Mouse (Mus musculus) B cell, adult 2 months (primary cell): ENCODE measurements around the gene Asb16.
A peak's percentile ranks its signal among the peaks of the same experiment; 100 is the strongest.

Source experiments
- DNase-seq, 2 experiments: peaks; one replicate each; pipeline ENCODE4 v3.0.0; 2022

Asb16 gene

DNA sequence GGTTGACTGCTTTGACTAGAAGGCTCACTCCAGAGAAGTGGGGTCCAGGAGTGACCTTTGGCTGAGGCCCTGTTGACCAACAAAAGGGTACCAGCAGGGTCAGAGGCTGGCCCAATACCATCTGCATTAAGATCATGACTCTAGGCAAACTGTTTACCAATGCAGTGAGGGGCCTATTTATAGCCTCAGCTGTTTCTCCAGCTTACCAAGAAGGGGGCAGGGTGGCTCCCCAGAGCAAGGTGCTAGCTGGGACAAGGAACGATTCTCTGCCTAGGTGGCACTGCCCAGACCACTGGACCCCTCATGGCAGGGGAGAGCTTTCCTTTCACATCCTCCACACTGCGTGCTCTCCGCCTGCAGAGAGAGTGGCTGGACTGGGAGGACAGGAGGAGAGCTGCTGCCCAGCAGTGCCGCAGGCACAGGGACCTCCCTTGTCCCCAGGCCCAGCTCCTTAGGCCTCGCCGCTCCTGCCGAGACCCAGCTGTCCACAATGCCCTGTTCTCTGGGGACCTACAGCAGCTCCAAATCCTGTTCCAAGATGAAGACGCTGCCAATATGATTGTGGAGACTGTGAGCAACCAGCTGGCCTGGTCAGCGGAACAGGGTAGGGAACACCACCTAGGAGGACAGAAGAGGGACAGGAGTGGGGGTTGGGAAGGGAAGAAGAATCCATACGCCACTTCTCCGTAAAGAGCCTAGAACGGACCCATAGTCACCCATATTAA, at the start of gene Asb16:
Asb16 (plus strand) TSS at position 224 of the 725 bp plus-strand sequence.
- DNase-seq = no peak

DNA sequence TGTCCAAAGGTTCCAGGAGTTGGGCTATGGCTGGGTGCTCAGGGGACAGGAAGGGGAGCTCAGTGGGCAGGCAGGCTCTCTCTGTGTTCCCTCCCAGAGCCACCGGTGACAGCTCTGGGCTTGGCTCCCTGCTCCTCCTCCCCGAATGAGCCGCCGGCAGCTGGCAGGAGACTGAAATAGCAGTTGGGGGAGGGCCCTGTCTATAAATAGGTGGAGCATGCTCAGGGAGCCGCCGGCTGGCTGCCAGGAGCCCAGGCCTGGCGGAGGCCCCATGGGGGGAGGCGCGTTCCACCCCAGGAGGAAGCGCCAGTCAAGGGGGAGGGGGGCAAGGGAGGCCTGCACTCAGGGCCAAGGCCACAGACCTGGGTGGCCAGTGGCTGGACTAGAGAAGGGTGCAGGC, 49.8 kb upstream of the Asb16 start:
- peak; percentile 56 to 60 for DNase-seq

DNA sequence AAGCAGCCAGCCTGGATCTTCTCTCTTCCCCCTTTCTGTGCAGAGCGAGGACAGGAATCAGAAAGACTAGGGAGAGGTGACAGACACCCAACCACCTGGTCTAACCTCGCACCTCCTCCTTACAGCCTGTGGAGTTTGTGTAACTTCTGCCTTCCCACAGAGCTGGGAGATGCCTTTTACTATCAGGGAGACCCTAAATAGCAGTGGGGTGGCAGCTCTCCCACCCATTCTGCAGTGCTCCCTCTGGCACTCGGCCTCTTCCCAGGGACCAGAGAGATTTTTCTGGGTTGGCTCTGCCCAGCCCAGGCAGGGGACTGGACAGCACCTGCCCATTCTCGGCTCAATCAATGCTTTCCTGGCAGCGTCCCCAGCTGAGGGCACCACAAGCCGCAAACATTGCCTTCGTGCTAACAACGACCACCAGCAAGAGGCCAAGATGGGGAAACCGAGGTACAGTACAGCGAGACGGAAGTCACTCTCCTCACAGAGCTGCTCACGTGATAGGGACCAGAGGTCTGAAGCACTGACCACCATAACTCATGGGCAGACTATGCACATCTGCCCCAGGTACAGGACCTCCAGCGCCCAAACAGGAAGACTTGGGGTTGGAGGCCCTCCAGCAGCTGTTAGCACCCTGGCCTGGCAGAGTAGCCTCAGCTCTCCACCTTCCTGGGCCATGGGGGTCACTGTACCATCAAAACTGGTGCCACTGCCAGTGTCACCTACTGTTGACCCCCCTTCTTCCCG, 49.1 kb upstream of the Asb16 start:
- no peak for DNase-seq

DNA sequence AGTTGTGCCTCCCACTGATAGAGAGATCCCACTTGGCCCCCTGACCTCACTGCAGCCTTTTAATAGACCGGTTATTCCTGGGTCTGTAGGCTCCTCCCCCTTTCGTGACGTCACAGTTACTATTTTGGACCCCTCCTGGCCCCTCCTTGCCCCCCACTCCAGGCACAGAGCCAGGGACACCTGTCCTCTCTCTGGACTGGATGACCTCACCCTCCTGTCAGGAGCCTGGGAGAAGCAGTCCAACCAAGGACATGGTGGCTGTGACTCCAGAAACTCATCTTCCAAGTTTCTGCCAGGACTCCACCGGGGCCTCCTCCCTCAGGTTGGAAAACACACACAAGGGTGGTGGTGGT, 48.6 kb upstream of the Asb16 start:
- peak; percentile 22 to 32 for DNase-seq

DNA sequence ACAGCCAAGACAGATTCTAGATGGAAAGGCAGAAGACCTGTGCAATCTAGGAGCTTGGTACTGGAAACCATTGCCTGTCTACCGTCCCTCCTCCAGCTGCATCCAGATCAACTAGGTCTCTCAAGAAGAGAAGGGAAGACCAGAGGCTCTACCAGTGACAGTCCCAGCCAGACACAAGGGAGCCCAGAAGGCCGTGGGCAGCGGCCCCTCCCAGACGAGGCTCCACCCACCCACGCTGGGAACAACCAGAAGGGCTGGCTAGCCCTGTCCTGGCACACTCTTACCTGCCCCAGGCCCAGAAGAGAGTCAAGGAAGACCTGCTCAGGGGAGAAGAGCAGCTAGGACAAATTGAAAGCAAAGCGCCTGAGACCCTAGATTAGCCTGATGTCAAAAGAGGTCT, 48.1 kb upstream of the Asb16 start:
- DNase-seq = no peak

DNA sequence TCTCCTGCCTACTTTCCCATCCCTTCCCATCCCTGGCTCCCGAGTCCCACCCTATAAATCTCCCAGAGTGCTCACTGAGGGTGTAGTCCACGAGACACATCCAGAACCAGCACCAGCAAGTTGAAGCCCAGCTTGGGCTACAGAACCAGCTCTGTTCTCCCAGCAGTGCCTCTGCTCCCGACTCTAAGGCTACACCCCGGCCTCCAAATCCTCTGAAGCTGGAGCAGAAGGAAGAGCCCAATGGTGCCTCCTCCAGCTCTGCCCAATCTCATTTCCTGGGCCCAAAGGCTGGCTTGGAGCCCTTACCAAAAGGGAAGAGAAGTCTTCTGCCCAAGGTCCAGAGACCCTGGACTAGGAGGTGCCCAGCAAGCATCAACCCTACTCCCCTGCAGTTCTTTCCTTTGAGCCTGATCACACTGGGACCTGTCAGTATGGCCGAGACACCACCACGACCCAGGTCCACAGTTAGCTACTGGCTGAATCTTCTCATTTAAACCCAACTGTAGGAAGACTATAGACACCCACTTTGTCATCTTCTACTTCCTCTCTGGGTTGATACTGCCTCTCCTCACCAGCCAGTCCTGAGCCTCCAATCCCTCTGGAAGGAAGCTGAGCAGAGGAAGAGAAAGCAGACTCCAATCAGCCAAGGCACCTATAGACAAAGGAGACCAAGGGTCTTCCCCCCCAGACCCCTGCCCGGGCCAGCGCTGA, 47.1 kb upstream of the Asb16 start:
- DNase-seq = no peak

DNA sequence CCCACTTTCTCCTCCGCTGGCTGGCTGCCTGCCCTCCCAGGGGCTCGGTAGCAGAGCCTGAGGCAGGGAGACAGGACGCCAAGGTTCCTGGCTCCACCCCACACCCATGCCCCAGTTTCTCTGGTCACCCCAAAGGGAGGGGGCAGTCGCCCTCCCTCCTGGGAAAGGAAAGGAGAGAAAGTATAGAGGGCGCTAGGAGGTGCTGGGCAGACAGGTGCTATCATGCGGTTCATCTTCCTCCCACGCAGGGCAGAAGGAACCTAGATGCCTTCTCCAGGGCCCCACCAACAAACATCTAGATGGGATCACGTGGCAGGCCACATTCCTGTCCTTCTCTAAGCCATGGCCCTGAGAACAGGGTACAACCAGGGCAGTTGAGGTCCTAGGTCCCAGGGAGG, 46.6 kb upstream of the Asb16 start:
- no peak for DNase-seq

DNA sequence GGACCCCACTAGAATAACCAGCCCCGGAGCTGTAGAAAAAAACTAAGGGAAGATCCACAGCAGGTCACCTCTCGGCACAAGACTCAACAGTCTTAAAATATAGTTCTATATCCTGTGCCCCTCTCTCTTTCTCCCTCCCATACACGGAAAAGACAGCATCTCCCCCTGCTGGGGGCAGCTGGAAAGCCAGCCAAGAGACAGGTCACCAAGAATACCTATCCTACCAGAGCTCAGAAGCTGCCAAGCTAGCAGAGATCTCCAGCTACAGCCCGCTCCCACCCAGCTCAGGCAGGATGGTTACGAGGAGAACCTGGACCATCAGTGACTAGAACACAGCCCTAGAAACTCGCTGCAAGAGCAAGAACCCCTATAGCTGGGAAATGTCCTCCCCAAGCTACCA, 45.4 kb upstream of the Asb16 start:
- DNase-seq = peak; percentile 79 to 81

DNA sequence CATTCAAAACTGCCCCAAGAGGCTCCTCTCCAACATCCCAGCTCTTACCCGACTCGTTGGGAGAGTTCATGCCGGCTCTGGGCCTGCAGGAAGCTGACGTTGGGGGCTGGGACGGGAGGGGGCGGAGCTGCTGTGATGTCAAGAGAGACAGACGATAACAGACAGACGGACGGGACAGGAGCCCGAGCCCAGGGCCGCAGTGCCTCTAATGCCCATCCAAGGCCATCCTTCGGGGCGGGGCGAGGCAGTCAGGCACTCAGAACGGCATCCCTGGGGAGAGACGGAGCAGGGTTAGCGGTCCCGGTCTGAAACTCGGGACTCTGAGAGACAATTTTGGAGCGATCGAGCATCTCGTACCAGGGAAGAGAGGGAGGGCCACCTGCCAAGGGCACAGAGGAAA, 43.9 kb upstream of the Asb16 start:
- no peak for DNase-seq

DNA sequence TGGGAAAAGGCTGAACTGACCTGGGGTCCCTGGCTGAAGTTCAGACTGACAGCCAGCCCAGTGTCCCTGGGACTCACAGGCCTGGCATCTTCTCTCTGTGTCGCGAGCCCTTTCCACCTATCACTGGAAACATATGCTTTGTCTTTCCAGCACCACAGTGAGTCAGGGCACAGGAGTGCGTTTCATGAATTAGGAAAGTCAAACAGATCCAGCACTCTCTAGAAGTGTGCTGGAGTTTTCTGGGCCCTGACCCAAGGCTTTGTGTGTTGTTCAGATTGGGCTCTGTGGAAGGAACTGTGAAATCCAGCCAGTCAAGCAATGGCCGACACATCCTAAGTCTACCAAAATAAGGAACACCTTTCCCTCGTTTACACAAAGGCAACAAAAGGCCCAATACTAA, 43.3 kb upstream of the Asb16 start:
- DNase-seq = no peak

DNA sequence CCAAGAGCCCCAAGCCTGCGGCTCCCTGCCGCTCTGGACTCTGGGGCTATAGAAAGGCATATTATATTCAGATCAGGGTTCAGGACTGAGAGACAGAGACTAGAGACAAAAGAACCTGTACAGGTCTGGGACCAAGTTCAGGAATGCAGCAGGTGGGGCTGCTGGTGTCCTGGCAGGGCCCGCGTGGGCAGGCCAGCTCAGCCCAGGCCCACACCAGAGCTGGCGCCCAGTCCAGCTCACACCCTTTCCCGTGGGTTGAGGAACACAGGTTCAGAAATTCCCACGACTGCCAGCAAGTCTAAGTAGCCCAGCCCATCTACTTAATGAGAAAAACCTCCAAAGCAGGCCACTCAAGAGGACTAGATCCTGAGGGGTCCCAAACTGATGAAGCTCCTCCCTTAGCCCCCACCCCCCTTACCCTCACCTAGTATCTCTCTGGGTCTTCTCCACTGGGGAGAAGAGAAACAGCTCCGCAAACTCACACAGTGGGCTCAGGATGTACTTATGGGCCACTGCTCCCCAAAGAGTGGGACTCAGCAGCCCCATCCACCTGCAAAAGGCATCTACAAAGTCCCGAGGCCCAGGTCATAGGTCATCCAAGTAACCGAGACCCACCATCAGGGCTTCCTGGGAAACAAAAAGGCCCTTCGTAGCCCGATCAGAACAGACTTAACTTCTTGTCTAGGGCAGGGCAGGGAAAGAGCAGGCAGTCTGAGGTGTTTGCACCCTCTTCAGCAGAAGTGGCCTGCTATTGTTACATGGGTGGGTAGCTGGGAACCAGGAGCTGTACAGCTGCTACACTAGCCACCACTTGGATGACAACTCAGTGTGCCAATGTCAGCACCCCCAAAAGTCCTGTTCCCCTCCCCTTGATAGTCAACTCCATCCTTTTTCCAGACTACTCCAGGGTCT, 42.2 kb upstream of the Asb16 start:
- DNase-seq = no peak

DNA sequence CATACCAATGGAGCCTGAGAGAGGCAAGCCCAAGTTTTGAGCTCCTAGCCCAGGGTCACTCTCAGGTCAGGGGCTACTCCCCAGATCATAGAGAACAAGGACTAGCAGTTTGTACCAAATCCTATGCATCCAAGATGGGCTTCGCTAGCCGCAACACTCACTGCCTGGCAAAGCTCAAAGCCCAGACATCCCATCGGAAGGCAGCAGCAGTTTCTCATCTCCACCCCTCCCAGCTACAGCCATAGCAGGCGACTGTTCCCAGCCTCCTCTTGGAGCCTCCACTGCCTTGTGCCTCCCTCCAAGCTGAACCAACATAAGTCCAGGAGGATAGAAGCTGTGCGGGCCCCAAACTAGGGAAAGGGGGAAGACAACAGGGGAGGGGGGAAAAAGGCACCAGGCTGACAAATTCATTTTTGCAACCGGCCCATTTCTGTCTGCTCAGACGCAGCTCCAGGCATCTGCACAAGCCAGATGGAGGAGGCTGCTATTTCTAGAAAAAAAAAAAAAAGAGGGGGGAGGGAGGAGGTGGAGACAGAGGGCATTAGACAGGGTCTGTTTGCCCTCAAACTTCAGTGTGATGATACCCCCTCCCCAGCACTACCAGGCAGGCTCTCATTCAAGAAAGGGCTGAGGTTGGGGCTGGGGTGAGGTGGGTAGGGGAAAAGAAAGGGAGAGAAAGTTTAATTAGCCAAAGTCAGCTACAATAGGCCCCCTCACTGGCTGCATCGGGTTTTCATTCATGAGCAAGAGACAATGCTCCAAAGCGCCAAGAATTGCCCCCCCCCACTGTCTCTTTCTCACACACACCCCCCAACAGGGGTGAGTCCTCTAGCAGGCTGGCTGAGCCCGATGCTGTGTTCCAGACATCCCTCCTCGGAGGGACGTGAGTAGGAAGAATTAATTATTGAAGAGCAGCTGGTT, 41.0 kb upstream of the Asb16 start:
- no peak for DNase-seq

DNA sequence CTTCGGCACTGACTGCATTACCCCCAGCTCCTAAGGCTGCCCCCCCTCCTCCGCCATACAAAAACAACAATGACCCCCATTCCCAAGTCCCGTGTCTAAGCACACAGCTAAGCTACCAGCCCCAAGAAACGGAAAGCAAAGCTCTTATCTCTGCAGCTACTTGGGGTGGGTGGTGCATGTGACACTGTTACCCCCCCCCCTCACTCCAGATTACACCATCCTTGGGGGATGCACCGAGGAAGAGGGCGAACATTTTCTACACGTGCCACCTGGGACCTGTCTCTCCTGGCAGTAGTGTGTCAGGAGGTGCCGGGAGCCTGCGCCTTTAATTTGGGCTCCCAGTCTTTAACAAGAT, 40.4 kb upstream of the Asb16 start:
- DNase-seq = no peak

DNA sequence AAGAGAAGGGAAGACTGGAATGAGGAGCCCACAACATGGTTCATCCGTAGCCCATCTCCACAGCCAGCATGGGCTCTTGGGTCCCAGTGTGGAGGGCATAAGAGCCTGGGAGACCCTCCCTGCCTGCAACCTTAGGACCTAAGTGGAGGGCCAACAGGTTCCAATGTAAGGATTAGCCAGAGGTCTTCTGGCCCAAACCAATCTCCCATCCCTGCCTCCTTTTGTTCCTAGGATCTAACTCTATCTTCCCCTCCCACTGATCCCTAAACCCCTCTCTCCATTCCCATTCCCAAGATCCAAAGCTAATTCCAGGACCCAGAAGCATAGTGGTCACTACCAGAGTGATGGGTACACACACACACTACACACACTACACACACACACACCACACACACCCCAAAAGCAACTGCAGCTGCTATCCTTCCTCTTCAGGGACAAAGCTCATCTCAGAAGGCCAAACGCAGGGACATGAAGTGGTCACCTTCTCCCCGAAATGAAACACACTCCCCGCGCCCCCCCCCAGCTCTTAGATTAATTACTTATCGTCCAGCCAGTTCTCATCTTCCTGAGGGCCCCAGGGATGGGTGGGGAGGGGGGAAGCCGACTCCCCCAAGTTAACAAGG, 39.8 kb upstream of the Asb16 start:
- DNase-seq = no peak

DNA sequence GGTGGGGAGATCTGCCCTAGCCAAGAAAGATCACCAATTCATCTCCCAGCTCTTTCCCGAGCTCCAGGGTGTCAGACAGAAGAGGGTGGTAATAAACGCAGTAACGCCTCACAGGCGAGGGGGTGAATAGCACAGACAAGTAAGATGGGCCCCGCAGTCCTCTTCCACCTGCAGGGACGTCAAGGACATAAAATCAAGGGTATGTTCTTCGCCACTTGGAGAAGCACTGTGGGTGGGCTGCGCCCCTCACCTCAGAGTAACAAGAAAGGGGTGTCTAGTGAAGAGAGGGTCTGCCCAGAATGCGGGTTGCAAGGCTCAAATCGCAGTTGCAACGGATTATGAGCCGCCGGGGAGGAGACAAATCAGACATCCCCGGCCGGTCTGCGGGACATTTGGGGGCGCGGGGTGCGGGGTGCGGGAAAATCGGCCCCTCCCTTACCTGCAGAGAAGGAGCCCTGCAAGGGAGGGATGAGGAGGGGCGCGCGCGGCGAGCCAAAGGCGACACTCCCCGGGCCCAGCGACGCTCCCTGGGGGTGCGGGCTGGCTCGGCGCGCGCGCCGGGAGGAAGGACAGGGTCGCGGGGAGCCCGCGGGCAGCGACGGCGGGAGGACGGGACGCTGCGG, 39.1 kb upstream of the Asb16 start:
- DNase-seq = peak; percentile 52 to 53

DNA sequence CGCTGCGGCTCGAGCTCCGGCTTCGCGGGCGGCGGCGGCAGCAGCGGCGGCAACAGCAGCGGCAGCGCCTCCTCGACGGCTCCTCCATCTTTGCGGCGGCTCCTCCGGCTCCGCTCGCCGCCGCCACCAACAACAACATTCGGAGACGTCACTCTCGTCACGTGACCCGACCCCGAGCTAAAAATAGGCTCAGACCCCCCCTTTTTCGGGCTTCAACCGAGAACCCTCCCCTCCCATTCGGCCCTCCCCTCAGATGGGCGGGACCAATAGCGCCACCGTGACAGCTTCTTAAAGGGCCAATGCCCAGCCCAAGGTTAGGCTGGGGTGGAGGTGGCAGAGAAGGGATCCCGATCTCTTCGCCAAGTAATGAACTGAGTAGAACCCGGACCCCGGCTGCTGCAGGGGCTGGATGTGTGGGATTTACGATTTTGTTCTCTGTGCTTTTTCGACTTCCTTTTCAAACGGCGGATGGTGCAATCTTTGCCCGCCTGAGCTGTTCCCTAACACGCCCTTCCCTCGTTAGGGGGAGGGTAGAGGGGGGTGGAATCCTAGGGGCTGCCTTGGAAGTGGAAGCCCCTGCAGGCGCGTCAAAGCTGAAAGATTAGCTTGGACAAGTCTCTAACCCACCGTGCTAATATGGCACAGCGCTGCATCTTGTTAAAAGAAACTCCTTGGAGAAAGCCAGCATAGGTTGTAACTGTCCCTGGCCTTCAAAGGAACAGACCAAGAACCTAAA, 38.4 kb upstream of the Asb16 start, which contains the start of gene Hdac5:
Hdac5 (minus strand) TSS at position 161 of the 736 bp plus-strand sequence.
- peak; percentile 99 to 100 for DNase-seq

DNA sequence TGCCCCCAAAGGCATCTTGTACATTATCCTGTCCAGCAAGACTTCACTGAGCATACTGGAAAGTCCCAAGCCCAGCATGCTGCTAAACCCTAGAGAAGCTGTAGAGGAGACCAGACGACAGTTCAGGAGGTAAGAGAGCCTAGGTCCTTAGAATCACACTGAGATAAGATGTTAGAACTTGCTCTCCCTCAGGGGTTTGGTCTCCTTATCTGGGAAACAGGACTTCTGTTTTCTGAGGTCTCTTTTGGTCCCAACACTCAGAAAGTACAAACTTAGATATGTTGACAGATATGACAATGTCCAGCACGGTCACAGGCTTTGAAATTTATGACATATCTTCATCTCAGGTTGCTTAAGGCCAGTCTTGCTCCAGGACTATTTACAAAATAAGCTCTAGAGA, 32.5 kb upstream of the Asb16 start:
- no peak for DNase-seq

DNA sequence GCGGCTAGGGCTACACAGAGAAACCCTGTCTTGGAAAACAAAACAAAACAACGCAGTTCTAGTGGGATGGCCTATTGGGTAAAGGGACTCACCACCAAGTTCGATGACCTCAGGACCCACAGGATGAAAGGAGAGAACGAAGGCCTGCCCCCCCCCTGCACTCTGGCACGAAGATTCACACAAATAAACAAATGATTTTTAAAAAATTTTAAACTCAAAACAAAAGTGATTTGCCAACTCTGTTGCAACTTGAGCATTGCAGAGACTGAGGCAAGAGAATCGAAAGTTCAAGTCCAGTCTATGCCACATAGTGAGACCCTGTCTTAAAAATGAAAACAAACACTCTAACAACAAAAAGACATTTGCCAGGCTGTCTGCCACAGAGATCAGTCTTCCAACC, 27.9 kb upstream of the Asb16 start:
- no peak for DNase-seq

DNA sequence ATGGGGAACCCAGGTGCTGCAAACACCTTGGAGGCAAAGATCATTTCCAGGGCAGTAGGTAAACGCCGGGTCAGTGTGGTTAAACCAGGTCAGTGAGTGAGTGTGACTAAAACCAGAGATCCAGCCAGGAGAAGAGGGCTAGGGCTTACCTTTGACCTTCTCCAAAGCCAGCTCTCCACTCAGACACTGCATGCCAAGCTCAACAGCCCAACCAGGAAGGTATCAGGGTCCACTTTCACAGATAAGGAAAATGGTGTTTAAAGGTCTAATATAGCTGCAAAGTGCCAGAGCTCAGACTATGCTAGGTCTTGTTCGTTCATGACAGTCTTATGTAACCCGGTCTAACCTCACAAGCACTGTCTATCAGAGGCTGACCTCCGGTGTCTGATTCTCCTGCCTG, 27.3 kb upstream of the Asb16 start:
- no peak for DNase-seq

DNA sequence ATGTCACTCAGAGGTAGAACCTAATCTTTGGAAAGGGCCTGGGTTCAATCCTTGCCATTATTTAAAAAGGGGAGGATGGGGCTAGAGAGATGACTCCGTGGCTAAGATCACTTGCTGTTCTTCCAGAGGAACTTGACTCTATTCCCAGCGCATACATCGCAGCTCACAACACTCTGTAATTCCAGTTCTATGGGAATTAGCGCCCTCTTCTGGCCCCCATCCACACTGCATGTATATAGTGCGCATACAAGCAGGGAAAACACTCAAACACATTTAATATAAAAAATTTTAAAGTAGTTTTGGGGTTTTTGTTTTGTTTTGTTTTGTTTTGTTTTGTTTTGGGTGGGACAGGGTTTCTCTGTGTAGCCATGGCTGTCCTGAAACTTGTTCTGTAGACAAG, 26.7 kb upstream of the Asb16 start:
- no peak for DNase-seq
